Mouse (Mus musculus) neural tube, embryonic 14.5 days (tissue): ENCODE data around the gene Rlf. TPM values are rescaled to one million over a fixed set of nuclear protein-coding genes. Genes with fewer than 3 reads are reported as not detected.
"Not testable (repeated sequence)": the region's sequence is repeated elsewhere in the genome, so short reads cannot be mapped to it uniquely, and the experiment has no call there.

Experiments
- ATAC-seq: fragments of 200-750 bp; cut with Nextera tagmentation; 2 replicates; pipeline ENCODE4 v1.8.0; 2017; ENCODE audit warnings: low read depth, mild to moderate bottlenecking, moderate TSS enrichment, moderate library complexity
- H3K27ac ChIP-seq: fragments of 300-500 bp; sonication (generic); 2 replicates; pipeline ENCODE4 v1.5.1; 2014; ENCODE audit warnings: low read depth, mild to moderate bottlenecking, control low read depth, low read length, moderate library complexity, mixed read lengths
- H3K27me3 ChIP-seq: fragments of 300-500 bp; sonication (generic); 2 replicates; pipeline ENCODE4 v1.6.1; 2014; ENCODE audit warnings: low read length; ENCODE audit not compliant: control insufficient read depth, insufficient read depth
- H3K36me3 ChIP-seq: fragments of 300-500 bp; sonication (generic); 2 replicates; pipeline ENCODE4 v1.6.1; 2014; ENCODE audit warnings: low read length, mixed read lengths; ENCODE audit not compliant: control insufficient read depth, insufficient read depth
- H3K4me1 ChIP-seq: fragments of 300-500 bp; sonication (generic); 2 replicates; pipeline ENCODE4 v1.6.1; 2014; ENCODE audit warnings: low read length; ENCODE audit not compliant: control insufficient read depth, insufficient read depth
- H3K4me2 ChIP-seq: fragments of 300-500 bp; sonication (generic); 2 replicates; pipeline ENCODE4 v1.6.1; 2014; ENCODE audit warnings: mild to moderate bottlenecking, low read depth, low read length, control low read depth
- H3K4me3 ChIP-seq: fragments of 300-500 bp; sonication (generic); 2 replicates; pipeline ENCODE4 v1.5.1; 2014; ENCODE audit warnings: low read depth, low read length, control low read depth, mixed read lengths
- H3K9ac ChIP-seq: fragments of 300-500 bp; sonication (generic); replicated peaks from 2 replicates; pipeline ENCODE4 v1.6.1; 2014; ENCODE audit warnings: low read depth, mild to moderate bottlenecking, control low read depth, low read length, mixed read lengths
- H3K9me3 ChIP-seq: fragments of 300-500 bp; sonication (generic); 2 replicates; pipeline ENCODE4 v1.6.1; 2016; ENCODE audit warnings: low read length; ENCODE audit not compliant: control insufficient read depth
- WGBS: fragments of 180-500 bp; shearing (Covaris S2); extraction: QIAGEN DNeasy Blood & Tissue Kit; methylation state at CpG from one replicate; pipeline ENCODE4 v1.1.7; 2014; 5-methylcytosine and 5-hydroxymethylcytosine counted together
- polyA plus RNA-seq: library from polyadenylated mRNA; unstranded; fragments of >200 nt; fragmentation: Nextera tagmentation; extraction: Ambion mirVana; gene quantifications from 2 replicates; pipeline ENCODE4 v1.2.1, GENCODE M21; 2014

The Rlf gene
- polyA plus RNA-seq, 1 experiment from 2014 or later, result 28.2 TPM

- H3K36me3 ChIP-seq, result 0 out of 2 replicates have a peak, but pooled peaks cover 4% of the 10 kb centered on the region
- no peak for ATAC-seq
- 99% methylated on average over 2 of the region's 2 CpGs for WGBS
- H3K9ac ChIP-seq, result no peak overlapping the region
- H3K4me2 ChIP-seq, result no peak overlapping the region
- H3K27ac ChIP-seq, result no peak overlapping the region
- H3K4me3 ChIP-seq, result no peak overlapping the region
- no peaks in the 10 kb centered on the region for H3K27me3 ChIP-seq
- H3K4me1 ChIP-seq, result no peaks in the 10 kb centered on the region
- H3K9me3 ChIP-seq, result no peaks in the 10 kb centered on the region
Measured at GRCm38 (mm10) chr4:121192306-121192705, 22.6 kb downstream of the Rlf start.

DNA sequence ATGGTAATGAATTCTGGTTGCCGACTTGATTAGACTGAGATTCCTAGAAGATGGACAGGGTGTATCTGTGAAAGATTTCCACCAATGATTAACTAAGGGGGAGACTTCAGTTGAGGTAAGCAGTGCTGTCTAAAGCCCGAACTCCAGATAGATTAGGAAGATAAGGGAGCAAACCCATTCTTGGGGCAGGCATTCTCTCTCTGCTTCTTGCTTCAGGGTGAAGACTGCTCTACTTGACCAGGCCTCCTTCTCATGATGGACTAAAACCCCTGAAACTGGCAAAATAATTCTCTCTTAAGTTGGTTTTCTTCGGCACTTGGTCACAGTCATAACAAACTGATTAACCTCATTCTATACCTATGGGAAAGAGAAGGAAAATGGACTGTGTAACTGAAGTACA is 25.5 kb downstream of the Rlf start:
- Histone ChIP-seq H3K36me3 (0 out of 2 replicates have a peak, but pooled peaks cover 4% of the 10 kb centered on the region), H3K4me3 (no peak overlapping the region), H3K27me3 (no peaks in the 10 kb centered on the region), H3K9me3 (no peaks in the 10 kb centered on the region), H3K4me1 (no peaks in the 10 kb centered on the region), H3K4me2 (no peak overlapping the region), H3K27ac (no peak overlapping the region), H3K9ac (no peak overlapping the region)
- 98% methylated on average over 3 of the region's 3 CpGs for WGBS
- ATAC-seq, result no peak

- H3K9ac ChIP-seq, result no peak overlapping the region
- H3K27me3 ChIP-seq, result no peaks in the 10 kb centered on the region
- H3K9me3 ChIP-seq, result no peaks in the 10 kb centered on the region; the same call in 1 of the 2 replicates
- H3K4me3 ChIP-seq, result no peak overlapping the region
- no peaks in the 10 kb centered on the region for H3K4me1 ChIP-seq
- H3K36me3 ChIP-seq, result 0 out of 2 replicates have a peak, but pooled peaks cover 5% of the 10 kb centered on the region
- no peak overlapping the region for H3K27ac ChIP-seq
- WGBS, result 97% methylated on average over 3 of the region's 3 CpGs
- no peak for ATAC-seq
- no peak overlapping the region for H3K4me2 ChIP-seq
Measured at GRCm38 (mm10) chr4:121179669-121180068, 35.2 kb downstream of the Rlf start.

DNA sequence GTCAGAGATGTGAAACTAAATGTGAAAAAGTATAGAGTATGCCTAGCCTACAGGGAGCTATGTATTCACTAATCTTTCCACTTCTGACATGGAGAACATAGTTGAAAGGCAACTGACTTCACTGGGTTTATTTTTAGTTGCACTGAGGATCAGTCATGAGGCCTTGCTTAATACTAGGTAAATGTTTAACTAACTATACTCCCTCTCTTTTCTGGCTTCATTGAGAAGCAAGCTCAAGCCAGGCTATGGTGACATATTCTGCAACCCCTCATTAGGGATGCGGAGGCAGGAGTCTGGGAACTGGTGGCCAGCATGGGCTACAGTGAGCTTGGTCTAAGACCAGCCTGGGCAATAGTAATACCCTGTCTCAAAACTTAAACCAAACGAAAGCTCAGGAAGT is 47.2 kb downstream of the Rlf start:
- no peaks in the 10 kb centered on the region for H3K9me3 ChIP-seq
- no peak overlapping the region for H3K27ac ChIP-seq
- H3K9ac ChIP-seq, result no peak overlapping the region
- no peaks in the 10 kb centered on the region for H3K4me1 ChIP-seq
- no peaks in the 10 kb centered on the region for H3K27me3 ChIP-seq
- H3K4me3 ChIP-seq, result no peak overlapping the region
- peaks cover 19% of the 10 kb centered on the region; the same call in 1 of the 2 replicates for H3K36me3 ChIP-seq
- 96% methylated on average over 2 of the region's 2 CpGs for WGBS
- H3K4me2 ChIP-seq, result no peak overlapping the region
- no peak for ATAC-seq

DNA sequence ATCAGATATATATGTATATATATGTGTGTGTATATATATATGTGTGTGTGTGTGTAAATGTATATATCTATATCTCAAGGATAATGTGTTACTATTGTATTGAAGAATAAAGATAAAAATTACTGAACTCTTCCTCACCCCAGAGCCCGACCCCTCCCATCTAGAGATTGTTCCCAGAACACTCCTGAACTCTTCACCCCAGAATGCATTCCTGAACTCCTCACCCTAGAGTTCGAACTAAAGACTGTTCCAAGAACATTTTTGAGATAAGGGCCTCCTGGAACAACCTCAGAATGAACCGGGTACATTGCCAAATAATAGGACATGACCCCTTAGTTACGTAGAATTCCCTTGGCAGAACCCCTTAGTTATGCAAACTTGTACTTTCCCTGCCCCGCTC is 48.2 kb downstream of the Rlf start:
- peaks cover 19% of the 10 kb centered on the region; the same call in 1 of the 2 replicates for H3K36me3 ChIP-seq
- not testable (repeated sequence) for H3K27ac ChIP-seq, H3K27me3 ChIP-seq, H3K9ac ChIP-seq, H3K4me1 ChIP-seq, H3K9me3 ChIP-seq, ATAC-seq, H3K4me2 ChIP-seq, H3K4me3 ChIP-seq
- 92% methylated on average over 3 of the region's 5 CpGs for WGBS

- no peak for ATAC-seq
- Histone ChIP-seq H3K9ac (no peak overlapping the region), H3K4me1 (no peaks in the 10 kb centered on the region)
Measured at GRCm38 (mm10) chr4:121163501-121164030, 51.3 kb downstream of the Rlf start.

DNA sequence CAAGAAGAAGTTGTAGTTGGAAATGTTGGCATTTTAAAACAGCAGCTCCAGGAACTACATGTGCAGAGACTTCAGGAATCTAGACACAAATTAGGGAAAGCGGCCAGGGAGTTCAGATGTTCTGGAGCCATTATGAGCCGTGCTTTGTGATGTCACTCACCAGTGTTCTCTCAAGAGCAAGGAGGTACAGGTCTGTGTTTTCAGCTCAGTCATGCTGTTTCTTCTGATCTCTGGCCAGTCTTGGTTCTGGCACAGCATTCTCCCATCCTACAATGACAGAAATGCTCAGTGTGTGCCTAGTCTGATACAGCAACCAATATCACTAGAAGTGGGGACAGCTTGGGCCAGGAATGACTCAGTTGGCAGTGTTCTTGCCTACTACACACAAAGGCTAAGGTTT is 105.8 kb downstream of the Rlf start, which contains the start of gene Tmco2:
Tmco2 (minus strand) TSS at position 101 of the 400 bp plus-strand sequence.
- Histone ChIP-seq H3K9ac (no peak within 1 kb of the TSS), H3K4me3 (no peak within 1 kb of the TSS), H3K4me2 (no peak within 1 kb of the TSS), H3K4me1 (no peaks in the 10 kb centered on the region), H3K27me3 (no peaks in the 10 kb centered on the region), H3K9me3 (no peaks in the 10 kb centered on the region), H3K27ac (no peak within 1 kb of the TSS), H3K36me3 (no peaks in the 10 kb centered on the region)
- no peak for ATAC-seq
- WGBS, result 94% methylated on average over 2 of the region's 2 CpGs

More at GRCm38 (mm10) chr4:121163501-121164030, 51.3 kb downstream of the Rlf start:
- H3K4me2 ChIP-seq, result no peak overlapping the region
- peaks cover 8% of the 10 kb centered on the region; the same call in 1 of the 2 replicates for H3K36me3 ChIP-seq
- H3K4me3 ChIP-seq, result no peak overlapping the region
- H3K27me3 ChIP-seq, result no peaks in the 10 kb centered on the region
- no peak overlapping the region for H3K27ac ChIP-seq
- H3K9me3 ChIP-seq, result no peaks in the 10 kb centered on the region
- 91% methylated on average over 2 of the region's 2 CpGs for WGBS

DNA sequence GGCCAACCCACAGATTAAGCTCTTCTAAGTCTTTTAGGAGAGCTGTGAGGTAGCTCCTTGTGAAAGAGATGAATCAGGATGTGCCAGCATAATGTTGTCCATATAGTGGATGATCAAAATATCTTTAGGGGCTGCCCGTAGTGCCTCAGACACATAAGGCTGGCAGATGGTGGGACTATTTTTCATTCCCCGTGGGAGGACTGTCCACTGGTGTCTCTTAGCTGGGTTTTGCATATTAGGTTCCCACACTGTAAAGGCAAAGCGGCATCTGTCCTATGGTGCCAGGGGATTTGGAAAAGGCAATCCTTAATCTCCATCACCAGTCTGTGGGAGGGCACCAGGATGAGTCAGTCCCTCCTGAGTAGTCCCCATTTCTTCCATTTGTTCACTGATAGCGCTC is 111.6 kb downstream of the Rlf start:
- H3K27ac ChIP-seq, result no peak overlapping the region
- H3K9me3 ChIP-seq, result no peaks in the 10 kb centered on the region
- no peak overlapping the region for H3K9ac ChIP-seq
- H3K36me3 ChIP-seq, result no peaks in the 10 kb centered on the region
- no peak overlapping the region for H3K4me2 ChIP-seq
- no peak for ATAC-seq
- 84% methylated on average over 4 of the region's 4 CpGs for WGBS
- H3K4me1 ChIP-seq, result no peaks in the 10 kb centered on the region
- no peak overlapping the region for H3K4me3 ChIP-seq
- no peaks in the 10 kb centered on the region for H3K27me3 ChIP-seq

GRCm38 (mm10) chr4:121097650-121098378 is 117.1 kb downstream of the Rlf start, which contains the start of gene Zmpste24:
Zmpste24 (minus strand) TSS chr4:121098241.
- ATAC-seq, result peak; percentile 96
- H3K27ac ChIP-seq, result peak within 1 kb of the TSS; percentile 55; the same call in 1 of the 2 replicates
- no peaks in the 10 kb centered on the region for H3K27me3 ChIP-seq
- no peaks in the 10 kb centered on the region for H3K9me3 ChIP-seq
- WGBS, result under 1% methylated on average over 39 of the region's 39 CpGs
- peaks cover 6% of the 10 kb centered on the region; the same call in 1 of the 2 replicates for H3K4me1 ChIP-seq
- H3K36me3 ChIP-seq, result peaks cover 7% of the 10 kb centered on the region; the same call in 1 of the 2 replicates
- peak within 1 kb of the TSS; percentile 89 for H3K4me2 ChIP-seq
- peak within 1 kb of the TSS; percentile 75 for H3K4me3 ChIP-seq
- H3K9ac ChIP-seq, result peak within 1 kb of the TSS; percentile 74
